Mouse (Mus musculus) midbrain, embryonic 16.5 days (tissue): ENCODE measurements at regions not wholly inside any gene's neighbourhood (a gene's known extent, or its start where the extent isn't known, plus 50 kb on each side); places are given as distances from the start of the nearest gene placed in this dataset.

Source experiments
- ATAC-seq: fragments of 200-750 bp; cut with Nextera tagmentation; 2 replicates; pipeline ENCODE4 v1.8.0; 2017; ENCODE audit warnings: moderate TSS enrichment
- H3K27ac ChIP-seq: fragments of 300-500 bp; sonication (generic); 2 replicates; pipeline ENCODE4 v1.5.1; 2014; ENCODE audit warnings: mild to moderate bottlenecking, low read length, mixed read lengths
- H3K27me3 ChIP-seq: fragments of 300-500 bp; sonication (generic); 2 replicates; pipeline ENCODE4 v1.6.1; 2014; ENCODE audit warnings: low read depth, low read length, mixed read lengths; ENCODE audit not compliant: control insufficient read depth, insufficient read depth
- H3K36me3 ChIP-seq: fragments of 300-500 bp; sonication (generic); 2 replicates; pipeline ENCODE4 v1.6.1; 2014; ENCODE audit warnings: mild to moderate bottlenecking, low read length, moderate library complexity, mixed read lengths; ENCODE audit not compliant: control insufficient read depth, insufficient read depth
- H3K4me1 ChIP-seq: fragments of 300-500 bp; sonication (generic); 2 replicates; pipeline ENCODE4 v1.6.1; 2014; ENCODE audit warnings: mild to moderate bottlenecking, low read length, mixed read lengths; ENCODE audit not compliant: control insufficient read depth, insufficient read depth
- H3K4me2 ChIP-seq: fragments of 300-500 bp; sonication (generic); 2 replicates; pipeline ENCODE4 v1.6.1; 2014; ENCODE audit warnings: mild to moderate bottlenecking, low read length, mixed read lengths
- H3K4me3 ChIP-seq: fragments of 300-500 bp; sonication (generic); 2 replicates; pipeline ENCODE4 v1.5.1; 2014; ENCODE audit warnings: low read depth, mild to moderate bottlenecking, low read length, moderate library complexity, mixed read lengths
- H3K9ac ChIP-seq: fragments of 300-500 bp; sonication (generic); 2 replicates; pipeline ENCODE4 v1.6.1; 2014; ENCODE audit warnings: low read depth, low read length, mixed read lengths
- H3K9me3 ChIP-seq: fragments of 300-500 bp; sonication (generic); replicated peaks from 2 replicates; pipeline ENCODE4 v1.6.1; 2014; ENCODE audit warnings: mild to moderate bottlenecking, low read length, mixed read lengths; ENCODE audit not compliant: control insufficient read depth, poor library complexity, severe bottlenecking
- WGBS: fragments of 180-500 bp; shearing (Covaris S2); extraction: QIAGEN DNeasy Blood & Tissue Kit; methylation state at CpG from one replicate; pipeline ENCODE4 v1.1.7; 2014; 5-methylcytosine and 5-hydroxymethylcytosine counted together

DNA sequence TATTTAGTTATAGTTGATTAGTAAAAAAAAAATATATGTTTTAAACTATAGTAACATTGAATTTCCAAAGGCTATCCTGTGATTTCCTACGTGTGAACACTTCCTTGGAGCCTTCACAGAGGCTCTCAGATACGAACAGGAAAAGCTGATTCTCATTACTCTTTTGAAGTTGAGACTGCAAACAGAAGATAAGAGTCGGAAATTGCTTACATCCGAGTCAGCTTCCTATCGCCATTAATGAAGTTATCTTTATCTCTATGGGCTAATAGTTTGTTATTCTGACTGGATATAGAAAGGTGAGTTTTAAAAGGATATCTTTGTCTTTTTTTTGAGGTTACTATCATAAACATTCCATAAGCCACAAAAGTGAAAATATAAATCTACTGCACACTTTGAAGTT lies 212.8 kb downstream of the Trim52 start:
- no peak for ATAC-seq
- Histone ChIP-seq H3K4me3 (no peak overlapping the region), H3K9me3 (no peaks in the 10 kb centered on the region), H3K4me1 (no peaks in the 10 kb centered on the region), H3K4me2 (no peak overlapping the region), H3K27me3 (no peaks in the 10 kb centered on the region), H3K36me3 (no peaks in the 10 kb centered on the region), H3K9ac (no peak overlapping the region), H3K27ac (no peak overlapping the region)
- WGBS, result 69% methylated on average over 5 of the region's 5 CpGs

DNA sequence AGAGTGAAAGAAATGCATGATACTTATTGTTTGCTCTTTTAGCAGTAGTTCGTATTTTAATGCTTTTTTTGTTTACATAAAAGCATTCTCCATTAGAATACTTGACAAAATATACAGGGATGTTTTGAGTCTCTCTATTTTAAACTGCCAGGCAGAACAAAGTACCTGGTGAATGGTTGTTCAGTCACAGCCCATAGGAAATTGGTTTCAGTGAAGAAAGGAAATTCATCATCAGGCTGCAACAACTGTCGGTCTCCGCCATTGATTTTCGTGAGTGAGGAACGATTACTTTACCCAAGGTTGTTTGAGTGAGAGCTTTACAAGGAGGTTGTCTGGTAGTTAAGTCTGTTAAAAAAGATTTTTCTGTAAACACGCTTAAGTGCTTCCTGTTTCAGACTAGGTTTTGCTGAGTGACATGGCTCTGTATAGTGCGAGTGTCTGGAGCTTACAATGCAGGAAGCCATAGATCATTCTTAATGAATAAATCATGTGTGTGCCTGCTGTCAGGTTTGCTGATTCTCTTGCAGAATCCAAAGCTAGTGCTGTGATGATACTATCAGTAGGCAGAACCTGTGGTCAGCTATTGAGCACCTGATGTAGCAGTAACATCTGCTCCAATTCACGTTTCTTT lies 221.8 kb downstream of the Trim52 start:
- ATAC-seq, result peak; percentile 66; the same call in 1 of the 2 replicates
- no peaks in the 10 kb centered on the region for H3K4me1 ChIP-seq
- H3K9me3 ChIP-seq, result no peaks in the 10 kb centered on the region
- no peaks in the 10 kb centered on the region for H3K27me3 ChIP-seq
- H3K9ac ChIP-seq, result no peak overlapping the region
- WGBS, result 72% methylated on average over 8 of the region's 8 CpGs
- no peaks in the 10 kb centered on the region for H3K36me3 ChIP-seq
- 0 out of 2 replicates have a peak overlapping the region, but pooled peaks have one; percentile 26 for H3K27ac ChIP-seq
- H3K4me3 ChIP-seq, result no peak overlapping the region
- no peak overlapping the region for H3K4me2 ChIP-seq

DNA sequence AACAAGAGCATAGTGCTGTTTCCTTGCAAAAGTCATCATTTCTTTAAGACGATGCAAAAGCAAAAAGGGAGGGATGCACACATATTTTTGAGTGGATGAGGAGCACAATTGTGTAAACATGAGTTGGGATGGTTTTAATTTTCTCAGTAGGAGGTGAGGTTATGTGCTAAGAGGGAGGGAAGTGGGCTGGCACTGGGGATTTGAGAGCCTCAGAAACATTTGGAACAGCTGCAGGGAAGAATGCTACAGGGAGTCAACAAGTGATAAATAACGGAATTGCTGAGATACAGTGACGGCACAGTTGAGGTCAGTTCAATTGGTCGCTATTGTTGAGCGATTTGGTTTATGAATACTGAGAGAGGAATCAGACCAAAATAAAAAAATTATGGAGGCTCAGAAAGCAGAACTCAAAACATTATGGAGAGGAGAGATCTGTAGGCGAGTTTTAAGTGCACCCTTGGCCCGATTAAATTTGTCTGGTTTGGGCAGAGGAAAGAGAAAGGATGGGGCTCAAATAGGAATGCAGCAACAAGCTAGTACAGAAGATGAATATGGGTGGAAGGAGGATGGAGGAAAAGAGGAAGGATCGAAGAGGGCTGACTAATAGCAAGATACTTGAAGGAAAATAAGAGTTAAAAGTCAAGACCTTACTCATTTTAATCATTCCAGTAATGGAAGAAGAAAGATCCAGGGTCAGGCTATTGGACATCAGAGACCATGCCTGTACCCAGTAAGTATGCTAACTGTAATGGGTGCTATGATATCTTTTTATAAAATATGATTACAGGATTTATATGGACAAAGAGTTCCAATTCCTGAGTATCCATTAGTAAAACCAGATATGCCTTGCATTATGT lies 259.0 kb downstream of the Trim52 start:
- 81% methylated on average over 8 of the region's 8 CpGs for WGBS
- no peaks in the 10 kb centered on the region for H3K27me3 ChIP-seq
- H3K27ac ChIP-seq, result no peak overlapping the region
- no peak overlapping the region for H3K4me3 ChIP-seq
- no peak overlapping the region for H3K4me2 ChIP-seq
- H3K36me3 ChIP-seq, result no peaks in the 10 kb centered on the region
- no peak overlapping the region for H3K9ac ChIP-seq
- no peaks in the 10 kb centered on the region for H3K4me1 ChIP-seq
- ATAC-seq, result no peak
- no peaks in the 10 kb centered on the region for H3K9me3 ChIP-seq

DNA sequence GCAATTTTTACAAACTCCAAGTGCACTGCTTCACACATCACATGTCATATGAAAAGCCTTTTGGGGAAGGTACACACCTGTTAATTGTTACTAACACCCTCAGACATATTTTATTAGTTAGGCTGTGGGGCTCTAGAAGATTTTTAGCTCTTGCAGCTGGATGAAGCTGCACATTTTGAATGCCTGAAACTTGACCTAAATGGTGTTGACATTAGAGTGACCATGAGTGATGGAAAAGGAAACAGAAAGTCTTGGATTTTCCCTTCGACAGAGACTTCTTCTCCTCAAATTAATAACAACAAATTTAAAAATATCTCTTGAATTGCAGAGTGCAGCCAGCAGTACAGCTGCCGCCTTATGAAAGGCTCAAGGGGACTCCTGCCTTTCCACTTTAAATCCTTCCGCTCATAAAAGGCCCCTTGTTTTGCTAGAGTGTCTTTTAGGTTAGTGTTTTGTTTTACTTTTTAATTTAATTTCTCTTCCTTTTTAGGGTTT lies 259.7 kb downstream of the Trim52 start:
- Histone ChIP-seq H3K9me3 (no peaks in the 10 kb centered on the region), H3K4me1 (no peaks in the 10 kb centered on the region), H3K36me3 (no peaks in the 10 kb centered on the region), H3K27me3 (no peaks in the 10 kb centered on the region), H3K4me2 (no peak overlapping the region), H3K9ac (no peak overlapping the region), H3K4me3 (no peak overlapping the region), H3K27ac (no peak overlapping the region)
- WGBS, result 77% methylated on average over 3 of the region's 3 CpGs
- ATAC-seq, result no peak

DNA sequence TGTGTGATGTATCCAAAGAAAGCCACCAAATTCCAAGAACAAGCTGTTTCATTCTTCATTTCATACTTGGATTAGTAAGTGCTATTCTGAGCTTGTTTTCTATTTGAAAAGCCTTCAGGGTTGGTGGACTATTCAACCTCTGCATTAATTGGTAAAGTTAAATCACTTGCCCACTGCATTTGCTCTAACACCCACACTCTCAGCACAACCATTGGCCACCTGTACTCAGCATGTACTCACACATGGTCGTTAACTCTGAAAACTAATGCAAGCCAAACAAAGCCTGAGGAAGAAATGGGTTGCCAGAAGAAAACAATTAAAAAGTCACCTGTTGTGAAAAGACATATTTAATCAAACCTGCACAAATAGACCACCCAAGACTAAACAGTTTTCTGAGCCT lies 267.5 kb downstream of the Trim52 start:
- ATAC-seq, result no peak
- no peak overlapping the region for H3K9ac ChIP-seq

DNA sequence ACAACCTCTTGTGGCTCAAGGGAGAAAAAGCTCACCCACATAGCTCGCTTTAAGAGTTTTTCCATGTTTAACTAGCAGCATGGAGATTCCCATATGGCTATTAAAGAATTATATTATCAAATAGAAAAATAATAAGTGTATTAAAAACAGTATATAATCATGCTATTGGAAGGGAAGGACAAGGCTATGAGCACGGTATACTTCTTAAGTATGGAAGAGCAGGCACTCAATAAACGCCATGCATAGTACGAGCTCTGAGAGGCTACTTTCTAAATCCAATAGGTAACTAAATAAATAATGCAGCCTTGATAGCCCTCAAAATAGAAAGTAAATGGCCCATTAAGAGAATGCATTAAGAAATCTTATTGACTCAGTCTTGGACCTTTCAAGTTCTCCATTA lies 273.6 kb downstream of the Trim52 start:
- whole genome bisulfite sequencing, result 91% methylated on average over 4 of the region's 4 CpGs
- no peak for ATAC-seq

More for the DNA sequence above, 267.5 kb downstream of the Trim52 start:
- Histone ChIP-seq H3K4me3 (no peak overlapping the region), H3K4me2 (no peak overlapping the region), H3K27ac (no peak overlapping the region), H3K4me1 (no peaks in the 10 kb centered on the region), H3K9me3 (no peaks in the 10 kb centered on the region), H3K36me3 (no peaks in the 10 kb centered on the region), H3K27me3 (no peaks in the 10 kb centered on the region)
- WGBS, result 44% methylated on average over 1 of the region's 1 CpGs

DNA sequence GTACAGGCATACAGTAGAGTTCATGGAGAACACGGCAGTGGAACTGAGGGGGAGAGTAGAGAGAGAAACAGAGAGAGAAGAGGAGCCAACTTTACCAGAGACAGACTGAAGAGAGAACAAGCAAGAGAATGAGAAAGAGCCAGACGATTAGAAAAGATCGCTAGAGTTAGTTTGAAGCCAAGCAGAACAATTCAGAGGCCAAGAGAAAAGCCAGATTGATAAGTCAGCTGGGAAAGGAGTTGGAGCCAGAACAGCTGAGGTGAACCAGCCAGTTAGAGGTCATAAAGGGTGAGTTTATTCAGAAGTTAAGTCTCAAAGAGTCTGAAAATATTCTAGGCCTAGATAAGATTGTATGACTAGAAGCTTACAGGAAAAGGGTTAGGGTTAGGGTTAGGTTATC lies 281.7 kb downstream of the Trim52 start:
- no peak for ATAC-seq
- Histone ChIP-seq H3K27me3 (no peaks in the 10 kb centered on the region), H3K4me3 (no peak overlapping the region), H3K9ac (no peak overlapping the region), H3K4me1 (no peaks in the 10 kb centered on the region), H3K9me3 (no peaks in the 10 kb centered on the region), H3K36me3 (no peaks in the 10 kb centered on the region), H3K27ac (no peak overlapping the region), H3K4me2 (no peak overlapping the region)
- 82% methylated on average over 3 of the region's 3 CpGs for WGBS

More for the DNA sequence above, 273.6 kb downstream of the Trim52 start:
- Histone ChIP-seq H3K27me3 (no peaks in the 10 kb centered on the region), H3K9ac (no peak overlapping the region), H3K9me3 (no peaks in the 10 kb centered on the region), H3K4me1 (no peaks in the 10 kb centered on the region), H3K36me3 (no peaks in the 10 kb centered on the region), H3K4me3 (no peak overlapping the region), H3K27ac (no peak overlapping the region), H3K4me2 (no peak overlapping the region)

DNA sequence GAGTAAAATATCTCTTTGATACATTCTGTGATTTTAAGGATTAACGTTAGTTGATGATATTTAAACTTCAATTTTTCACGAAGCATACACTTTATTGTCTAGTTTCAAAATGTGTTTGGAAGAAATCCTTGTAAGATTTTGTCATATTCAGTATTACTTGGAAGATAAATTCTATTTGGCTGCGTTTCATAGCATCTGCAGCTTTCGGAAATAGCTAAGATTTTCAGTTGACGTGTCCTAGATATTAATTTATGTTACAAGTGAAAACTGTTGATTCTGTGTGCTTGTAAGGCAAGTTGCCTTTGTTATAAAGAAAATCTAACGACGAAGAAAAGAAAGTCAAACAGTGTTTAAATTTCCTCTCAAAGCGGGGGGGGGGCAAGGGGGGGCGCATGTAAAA lies 284.5 kb downstream of the Trim52 start:
- H3K36me3 ChIP-seq, result no peaks in the 10 kb centered on the region
- H3K9me3 ChIP-seq, result no peaks in the 10 kb centered on the region
- no peaks in the 10 kb centered on the region for H3K4me1 ChIP-seq
- ATAC-seq, result no peak
- H3K4me2 ChIP-seq, result no peak overlapping the region
- WGBS, result 93% methylated on average over 9 of the region's 9 CpGs
- H3K4me3 ChIP-seq, result no peak overlapping the region
- no peak overlapping the region for H3K27ac ChIP-seq
- H3K9ac ChIP-seq, result no peak overlapping the region
- no peaks in the 10 kb centered on the region for H3K27me3 ChIP-seq

DNA sequence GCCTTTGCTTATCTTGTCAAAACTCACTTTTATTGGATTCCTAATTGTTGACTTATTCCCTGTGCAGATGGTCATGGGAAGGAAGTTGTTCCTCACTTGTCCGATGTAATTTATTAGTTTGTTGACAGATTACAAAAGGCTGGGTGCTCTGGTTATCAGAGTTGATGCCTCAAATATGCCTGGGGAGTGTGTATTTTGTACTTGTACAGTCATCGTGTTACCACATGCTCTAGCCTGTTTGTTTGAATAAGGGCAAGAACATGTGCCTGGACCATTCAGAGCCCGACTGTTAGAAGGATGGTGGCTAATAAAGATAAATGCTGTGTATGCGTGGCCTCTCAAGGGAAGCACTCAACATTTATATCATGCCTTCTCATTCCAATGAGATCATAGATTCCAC lies 288.0 kb downstream of the Trim52 start:
- Histone ChIP-seq H3K36me3 (no peaks in the 10 kb centered on the region), H3K9me3 (no peaks in the 10 kb centered on the region), H3K9ac (no peak overlapping the region), H3K27ac (no peak overlapping the region), H3K4me2 (no peak overlapping the region), H3K4me3 (no peak overlapping the region), H3K4me1 (no peaks in the 10 kb centered on the region), H3K27me3 (no peaks in the 10 kb centered on the region)
- ATAC-seq, result no peak
- 89% methylated on average over 4 of the region's 4 CpGs for WGBS
